Mouse (Mus musculus) gastrocnemius, adult 18-20 months (tissue): ENCODE data around the gene Bmf. TPM values are rescaled to one million over a fixed set of nuclear protein-coding genes. Genes with fewer than 3 reads are reported as not detected.
A peak's percentile ranks its signal among the peaks of the same experiment; 100 is the strongest.

Source experiments
- DNase-seq: peaks from one replicate; pipeline ENCODE4 v3.0.0; 2021; ENCODE audit warnings: low spot score
- total RNA-seq, 2 experiments: library from RNA; stranded (reverse); gene quantifications; 2 replicates each; pipeline ENCODE4 v1.2.3; 2021

Bmf gene
- total RNA-seq, 2 experiments from 2014 or later, result 2.1 to 2.2 TPM

- DNase-seq, result peak; percentile 34
Observed at GRCm38 (mm10) chr2:118520042-118520933, 29.2 kb downstream of the Bmf start.

GRCm38 (mm10) chr2:118512418-118513377, 36.8 kb downstream of the Bmf start:
- DNase-seq, result no peak

GRCm38 (mm10) chr2:118511779-118512417, 37.6 kb downstream of the Bmf start:
- no peak for DNase-seq

GRCm38 (mm10) chr2:118510447-118511310, 38.8 kb downstream of the Bmf start:
- peak; percentile 96 for DNase-seq

GRCm38 (mm10) chr2:118509688-118510446, 39.6 kb downstream of the Bmf start:
- DNase-seq, result no peak

- no peak for DNase-seq
Observed at GRCm38 (mm10) chr2:118507126-118507525, 42.4 kb downstream of the Bmf start.

- DNase-seq, result no peak
Observed at GRCm38 (mm10) chr2:118500191-118500590, 49.3 kb downstream of the Bmf start.

- DNase-seq, result peak; percentile 71
Observed at GRCm38 (mm10) chr2:118499135-118499961, 50.1 kb downstream of the Bmf start.

- DNase-seq, result no peak
Observed at GRCm38 (mm10) chr2:118498476-118498875, 51.0 kb downstream of the Bmf start.

GRCm38 (mm10) chr2:118497890-118498289, 51.6 kb downstream of the Bmf start:
- DNase-seq, result no peak

GRCm38 (mm10) chr2:118495024-118495423, 54.5 kb downstream of the Bmf start:
- DNase-seq, result no peak

GRCm38 (mm10) chr2:118491741-118492395, 57.6 kb downstream of the Bmf start:
- DNase-seq, result no peak

GRCm38 (mm10) chr2:118491281-118491731, 58.2 kb downstream of the Bmf start:
- no peak for DNase-seq

- DNase-seq, result peak; percentile 78
Observed at GRCm38 (mm10) chr2:118490241-118491091, 59.0 kb downstream of the Bmf start.

- no peak for DNase-seq
Observed at GRCm38 (mm10) chr2:118487806-118488205, 61.7 kb downstream of the Bmf start.

- peak; percentile 79 for DNase-seq
Observed at GRCm38 (mm10) chr2:118486933-118487332, 62.6 kb downstream of the Bmf start.

- DNase-seq, result no peak
Observed at GRCm38 (mm10) chr2:118485415-118485814, 64.1 kb downstream of the Bmf start.
